Mouse (Mus musculus): ENCODE results near the gene Cdk14.

Cdk14 gene

GRCm38 (mm10) chr5:5194562-5195221, 225.4 kb downstream of the Cdk14 start:
- no peak for DNase-seq (ENCODE audit: extremely low spot score, low spot score)

GRCm38 (mm10) chr5:5189590-5189989, 230.5 kb downstream of the Cdk14 start:
- no peak for DNase-seq (ENCODE audit: extremely low spot score, low spot score)

- DNase-seq (ENCODE audit: extremely low spot score, low spot score): no peak
These were observed 233.9 kb downstream of the Cdk14 start for GRCm38 (mm10) chr5:5185987-5186742.

- DNase-seq (ENCODE audit: extremely low spot score, low spot score): no peak
These were observed 234.6 kb downstream of the Cdk14 start for GRCm38 (mm10) chr5:5185521-5185920.

- no peak for DNase-seq (ENCODE audit: extremely low spot score, low spot score)
These were observed 239.4 kb downstream of the Cdk14 start for GRCm38 (mm10) chr5:5180711-5181110.

GRCm38 (mm10) chr5:5180311-5180710, 239.8 kb downstream of the Cdk14 start:
- DNase-seq (ENCODE audit: extremely low spot score, low spot score): no peak

- DNase-seq (ENCODE audit: extremely low spot score, low spot score): no peak
These were observed 244.1 kb downstream of the Cdk14 start for GRCm38 (mm10) chr5:5176052-5176451.

- no peak for DNase-seq (ENCODE audit: extremely low spot score, low spot score)
These were observed 244.5 kb downstream of the Cdk14 start for GRCm38 (mm10) chr5:5175611-5176010.

- no peak for DNase-seq (ENCODE audit: extremely low spot score, low spot score)
These were observed 245.0 kb downstream of the Cdk14 start for GRCm38 (mm10) chr5:5175090-5175489.

GRCm38 (mm10) chr5:5166086-5166485, 254.0 kb downstream of the Cdk14 start:
- DNase-seq (ENCODE audit: extremely low spot score, low spot score): no peak

GRCm38 (mm10) chr5:5164326-5164725, 255.8 kb downstream of the Cdk14 start:
- no peak for DNase-seq (ENCODE audit: extremely low spot score, low spot score)

- no peak for DNase-seq (ENCODE audit: extremely low spot score, low spot score)
These were observed 256.3 kb downstream of the Cdk14 start for GRCm38 (mm10) chr5:5163823-5164222.

- DNase-seq (ENCODE audit: extremely low spot score, low spot score): no peak
These were observed 260.6 kb downstream of the Cdk14 start for GRCm38 (mm10) chr5:5159521-5159920.

GRCm38 (mm10) chr5:5139855-5140254, 280.3 kb downstream of the Cdk14 start:
- DNase-seq (ENCODE audit: extremely low spot score, low spot score): no peak

- DNase-seq (ENCODE audit: extremely low spot score, low spot score): no peak
These were observed 285.1 kb downstream of the Cdk14 start for GRCm38 (mm10) chr5:5134905-5135511.

GRCm38 (mm10) chr5:5134143-5134904, 285.8 kb downstream of the Cdk14 start:
- DNase-seq (ENCODE audit: extremely low spot score, low spot score): no peak

GRCm38 (mm10) chr5:5128852-5129251, 291.3 kb downstream of the Cdk14 start:
- DNase-seq (ENCODE audit: extremely low spot score, low spot score): no peak

- DNase-seq (ENCODE audit: extremely low spot score, low spot score): no peak
These were observed 295.5 kb downstream of the Cdk14 start for GRCm38 (mm10) chr5:5124645-5125044.

GRCm38 (mm10) chr5:5116775-5117522, 303.2 kb downstream of the Cdk14 start:
- no peak for DNase-seq (ENCODE audit: extremely low spot score, low spot score)

- DNase-seq (ENCODE audit: extremely low spot score, low spot score): no peak
These were observed 304.6 kb downstream of the Cdk14 start for GRCm38 (mm10) chr5:5115546-5115945.

- DNase-seq (ENCODE audit: extremely low spot score, low spot score): no peak
These were observed 310.5 kb downstream of the Cdk14 start for GRCm38 (mm10) chr5:5109621-5110020.

All from neural tube, embryonic 10.5 days (tissue).